Mouse (Mus musculus): ENCODE results near the gene Adam19.
A peak's percentile ranks its signal among the peaks of the same experiment; 100 is the strongest.
"Not testable (repeated sequence)": the region's sequence is repeated elsewhere in the genome, so short reads cannot be mapped to it uniquely, and the experiment has no call there.

Adam19 gene

DNA sequence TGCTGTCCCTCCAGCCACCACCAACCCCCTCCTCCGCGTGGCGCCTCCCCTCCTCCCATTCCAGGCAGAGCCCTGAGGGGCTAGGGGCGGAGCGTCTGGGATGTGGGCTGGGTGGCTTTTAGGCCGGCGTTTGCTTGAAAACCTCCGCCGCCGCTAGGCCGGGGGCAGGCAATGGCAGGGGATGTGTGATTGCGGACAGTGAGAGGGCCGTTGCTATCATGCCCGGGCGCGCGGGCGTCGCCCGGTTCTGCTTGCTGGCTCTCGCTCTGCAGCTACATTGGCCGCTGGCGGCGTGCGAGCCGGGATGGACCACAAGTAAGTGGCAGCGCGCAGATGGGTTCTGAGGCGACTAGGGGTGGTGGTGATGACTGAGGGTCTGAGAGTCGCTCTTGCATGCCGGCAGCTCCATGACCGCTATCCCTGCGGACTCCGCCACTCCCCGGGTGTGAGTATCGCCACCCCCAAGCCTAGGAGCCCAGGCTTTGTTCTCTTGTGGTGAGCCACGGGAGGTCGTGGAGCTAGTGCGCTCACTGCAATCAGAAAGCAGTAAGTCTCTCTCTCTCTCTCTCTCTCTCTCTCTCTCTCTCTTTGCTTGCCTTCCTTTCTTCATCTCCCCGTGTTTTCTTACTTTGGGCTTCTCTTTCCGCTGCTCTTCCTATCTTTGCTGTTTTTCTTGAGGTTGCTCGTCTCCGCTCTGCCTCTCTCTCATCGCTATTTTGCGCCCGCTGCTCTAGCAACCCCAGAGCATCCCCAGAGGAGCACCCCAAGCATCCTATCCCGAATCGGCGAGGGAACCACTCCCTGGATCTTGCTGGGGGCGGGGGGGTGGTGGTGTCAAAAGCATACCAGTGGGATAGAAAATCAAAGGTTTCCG lies at the start of gene Adam19:
TSS of gene Adam19 (plus strand) at position 97 of the 874 bp plus-strand sequence.
- DNase-seq (ENCODE audit: low read depth, low spot score): peak; percentile 66

DNA sequence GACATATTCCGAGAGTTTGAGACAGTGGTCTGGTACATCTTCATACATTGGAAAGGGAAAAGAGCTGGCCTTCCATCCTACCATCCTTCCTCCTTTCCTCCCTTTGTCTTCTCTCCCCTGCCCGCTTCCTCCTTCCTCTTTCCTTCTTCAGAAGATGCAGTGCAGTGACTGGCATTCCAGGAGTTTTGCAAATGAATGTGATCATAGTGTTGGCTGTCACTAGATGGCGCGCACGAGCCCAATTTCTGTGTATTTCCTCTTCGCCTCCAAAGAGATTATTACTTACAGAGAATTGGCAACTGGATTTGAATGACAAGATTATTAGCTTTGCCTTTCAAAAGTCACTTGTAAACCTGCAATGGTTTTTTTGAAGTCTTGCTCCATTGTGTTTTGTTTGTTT lies 39.7 kb upstream of the Adam19 start:
- DNase-seq (ENCODE audit: low read depth, low spot score): peak; percentile 76

DNA sequence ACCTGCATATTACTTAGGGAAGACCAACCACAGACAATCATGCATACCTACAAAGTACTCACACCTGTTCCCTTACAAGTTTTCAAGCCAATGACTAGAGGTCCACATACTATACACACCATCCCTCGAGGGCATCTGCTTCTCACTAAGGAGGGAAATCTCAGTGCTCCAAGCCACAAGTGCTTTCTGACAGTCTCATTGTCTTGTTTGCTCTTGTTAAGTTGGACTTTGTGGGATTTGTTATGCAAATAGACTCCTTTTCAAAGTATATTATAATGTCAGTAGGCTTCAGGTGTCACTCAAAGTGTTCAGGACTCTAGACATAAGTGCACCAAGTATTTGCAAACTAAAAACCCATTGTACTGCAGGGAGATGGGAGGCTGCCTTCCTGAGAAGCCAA lies 35.5 kb upstream of the Adam19 start:
- DNase-seq (ENCODE audit: low read depth, low spot score): no peak

DNA sequence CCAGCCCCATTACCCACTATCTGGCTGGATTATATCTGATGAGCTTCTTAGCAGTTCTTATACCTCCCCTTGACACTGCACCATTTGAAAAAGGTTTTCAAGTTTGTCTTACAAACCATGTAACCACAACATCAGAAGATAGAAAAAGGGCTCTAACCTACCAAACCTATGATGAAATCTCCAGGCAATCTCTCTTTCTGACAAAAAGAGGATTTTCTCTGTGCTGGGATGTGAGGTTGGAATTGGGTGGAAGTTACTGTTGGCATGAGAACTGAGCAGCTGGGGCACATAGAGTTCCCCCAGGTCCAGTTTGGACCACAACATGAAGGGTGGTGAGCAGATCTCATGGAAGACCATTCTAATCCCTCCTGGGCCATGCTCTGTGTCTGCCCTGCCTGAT lies 33.9 kb upstream of the Adam19 start:
- no peak for DNase-seq (ENCODE audit: low read depth, low spot score)

DNA sequence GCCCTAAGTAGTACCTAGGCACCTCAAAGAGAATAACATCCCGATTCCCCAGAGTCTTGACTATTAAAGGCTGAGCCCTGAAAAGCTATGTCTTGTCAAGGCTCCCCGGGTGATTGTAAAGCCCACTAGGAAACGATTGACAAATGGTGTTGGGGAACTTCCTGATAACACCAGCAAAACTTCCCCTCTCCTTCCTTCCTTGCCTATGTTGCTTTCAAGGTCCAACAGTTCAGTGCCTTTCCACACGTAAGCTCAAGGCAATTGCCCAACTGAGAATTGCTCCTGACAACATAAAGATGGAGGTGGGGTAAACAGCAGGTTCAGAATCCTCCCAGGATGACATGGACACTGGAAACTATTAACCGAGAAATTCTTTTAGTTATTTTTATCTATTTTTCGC lies 32.8 kb upstream of the Adam19 start:
- DNase-seq (ENCODE audit: low read depth, low spot score): no peak

DNA sequence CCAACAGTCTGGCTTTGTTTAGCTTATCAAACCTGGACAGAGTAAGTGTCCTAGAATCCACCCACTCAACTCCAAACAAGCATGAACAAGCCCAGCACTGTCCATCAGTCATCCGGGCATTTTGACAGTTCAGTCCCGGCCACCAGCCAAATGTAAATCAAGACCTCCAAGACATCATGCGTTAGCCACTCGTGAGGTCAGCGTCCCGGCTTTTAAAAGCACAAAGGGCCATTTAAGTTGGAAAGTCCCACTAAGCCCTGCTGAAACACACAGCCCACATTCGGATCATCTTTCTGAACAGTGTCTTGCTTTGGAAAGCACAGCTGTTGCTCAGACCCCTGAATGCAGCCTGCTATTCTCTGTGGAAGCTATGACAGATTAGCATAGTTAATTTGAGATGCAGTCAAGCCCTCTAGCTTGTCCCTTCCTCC lies 29.8 kb upstream of the Adam19 start:
- DNase-seq (ENCODE audit: low read depth, low spot score): no peak

DNA sequence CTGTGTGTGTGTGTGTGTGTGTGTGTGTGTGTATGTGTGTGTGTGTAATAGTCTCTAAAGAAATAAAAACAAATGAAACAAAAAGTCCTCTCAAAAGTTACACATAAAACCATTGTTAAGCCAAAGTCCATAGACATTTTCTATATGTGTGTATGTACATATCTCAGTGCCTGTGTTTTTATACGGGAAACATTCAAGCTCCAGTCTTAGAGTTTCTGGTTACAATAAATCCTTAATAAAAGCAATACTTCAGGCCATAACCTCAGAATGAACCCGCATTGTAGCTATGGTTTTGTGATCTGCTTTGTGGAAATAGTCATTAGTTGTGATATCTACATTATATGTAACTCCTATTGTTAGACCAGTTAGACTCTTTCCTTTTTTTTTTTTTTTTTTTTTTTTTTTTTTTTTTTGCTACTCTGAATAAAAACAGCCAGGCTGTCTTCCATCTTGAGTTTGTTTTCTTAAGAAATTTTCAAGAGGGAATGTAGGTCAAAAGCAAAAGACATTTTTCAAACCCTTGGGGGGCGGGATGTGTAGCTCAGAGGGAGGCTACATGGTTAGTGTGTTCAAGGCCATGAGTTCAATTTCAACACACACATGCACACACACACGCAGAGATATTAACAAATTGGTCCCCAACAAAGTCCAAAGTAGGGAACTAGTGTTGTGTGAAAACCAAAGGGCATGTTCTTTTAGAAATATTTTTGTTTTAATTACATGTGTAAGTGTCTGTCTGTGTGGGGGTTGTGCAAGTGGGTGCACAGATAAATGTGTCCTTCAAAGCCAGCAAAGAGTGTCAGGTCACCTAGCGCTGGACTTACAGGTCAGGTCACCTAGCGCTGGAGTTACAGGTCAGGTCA lies 27.6 kb upstream of the Adam19 start:
- no peak for DNase-seq (ENCODE audit: low read depth, low spot score)

DNA sequence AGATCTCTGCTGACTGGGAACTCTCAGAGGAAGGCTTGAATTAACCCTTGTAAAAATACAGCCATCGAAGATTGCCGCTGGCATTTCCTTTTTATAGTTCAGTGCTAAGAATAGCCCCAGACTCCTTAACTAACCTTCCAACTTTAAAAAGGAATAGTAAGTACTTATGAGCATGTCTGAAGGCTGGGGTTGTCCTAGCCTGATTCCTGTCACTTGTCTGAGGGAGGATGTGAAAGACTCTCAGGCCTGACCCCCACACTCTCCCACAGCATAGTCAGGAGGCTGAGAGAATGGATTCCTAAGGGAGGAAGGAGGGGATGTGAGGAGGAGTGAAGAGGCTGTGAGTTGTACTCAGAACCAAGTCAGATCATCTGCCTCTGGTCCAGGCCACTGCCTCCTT lies 26.3 kb upstream of the Adam19 start:
- DNase-seq (ENCODE audit: low read depth, low spot score): no peak

DNA sequence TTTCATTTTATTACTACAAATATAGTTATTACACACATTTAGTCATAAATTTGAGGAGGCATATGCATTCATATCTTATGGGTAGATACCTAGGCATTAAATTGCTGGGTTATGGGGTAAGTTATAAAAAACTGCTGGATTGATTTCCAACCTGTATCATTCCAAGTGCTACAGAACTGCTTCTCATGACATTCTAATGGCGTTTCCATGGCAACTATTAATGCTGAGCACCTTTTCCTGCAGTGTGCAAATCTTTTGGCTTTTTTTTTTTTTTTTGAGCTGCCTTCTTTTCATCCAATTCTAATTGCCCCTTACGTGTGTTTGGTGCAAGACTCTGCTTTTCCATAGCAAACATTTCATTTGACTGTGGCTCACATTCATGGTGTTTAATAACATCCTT lies 25.8 kb upstream of the Adam19 start:
- DNase-seq (ENCODE audit: low read depth, low spot score): no peak

DNA sequence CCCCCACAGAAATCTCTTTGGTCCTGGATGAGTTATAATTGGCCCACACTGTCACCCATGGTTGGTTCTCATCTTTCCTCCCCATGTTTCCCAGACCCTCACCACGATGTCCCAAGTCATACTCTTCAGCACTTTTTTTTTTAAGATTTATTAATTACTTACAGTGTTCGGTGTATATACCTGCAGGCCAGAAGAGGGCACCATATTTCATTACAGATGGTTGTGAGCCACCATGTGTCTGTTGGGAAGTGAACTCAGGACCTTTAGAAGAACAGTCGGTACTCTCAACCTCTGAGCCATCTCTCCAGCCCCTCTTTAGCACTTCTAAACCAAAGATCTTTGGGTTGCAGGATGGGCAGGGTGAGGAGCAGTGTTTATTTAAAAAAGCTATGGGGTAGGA lies 24.3 kb upstream of the Adam19 start:
- DNase-seq (ENCODE audit: low read depth, low spot score): peak; percentile 65

DNA sequence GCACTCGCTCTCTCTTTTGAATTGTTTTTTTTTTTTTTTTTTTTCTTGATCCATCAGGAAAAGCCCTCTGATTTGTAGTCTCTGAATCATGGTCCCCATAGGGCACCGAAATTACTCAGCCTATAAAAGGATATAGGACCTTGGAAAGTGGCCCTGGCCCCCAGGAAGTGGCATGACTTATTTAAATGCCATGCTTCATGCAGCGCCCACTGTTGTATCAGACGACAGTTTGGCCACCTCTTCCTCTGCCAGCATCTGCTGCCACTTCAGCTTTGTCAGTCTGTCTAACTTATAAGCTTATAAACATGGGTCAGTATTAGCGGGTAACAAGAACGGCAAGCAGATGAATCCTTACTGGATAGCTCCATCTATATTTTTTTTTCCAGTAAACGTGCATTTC lies 22.8 kb upstream of the Adam19 start:
- DNase-seq (ENCODE audit: low read depth, low spot score): no peak

DNA sequence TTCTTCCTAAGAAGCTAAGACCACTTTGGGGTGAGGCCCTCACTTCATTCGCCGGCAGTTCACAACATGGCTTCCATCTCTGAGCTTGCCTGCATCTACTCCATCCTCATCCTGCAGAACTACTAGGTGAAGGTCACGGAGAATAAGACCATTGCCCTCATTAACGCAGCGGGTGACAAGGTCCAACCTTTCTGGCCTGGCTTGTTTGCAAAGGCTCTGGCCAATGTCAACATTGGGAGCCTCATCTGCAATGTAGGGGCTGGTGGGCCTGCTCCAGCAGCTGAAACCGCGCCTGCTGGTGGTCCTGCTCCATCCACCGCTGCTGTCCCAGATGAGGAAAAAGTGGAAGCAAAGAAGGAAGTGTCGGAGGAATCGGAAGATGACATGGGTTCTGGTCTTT lies 19.4 kb upstream of the Adam19 start:
- DNase-seq (ENCODE audit: low read depth, low spot score): no peak

DNA sequence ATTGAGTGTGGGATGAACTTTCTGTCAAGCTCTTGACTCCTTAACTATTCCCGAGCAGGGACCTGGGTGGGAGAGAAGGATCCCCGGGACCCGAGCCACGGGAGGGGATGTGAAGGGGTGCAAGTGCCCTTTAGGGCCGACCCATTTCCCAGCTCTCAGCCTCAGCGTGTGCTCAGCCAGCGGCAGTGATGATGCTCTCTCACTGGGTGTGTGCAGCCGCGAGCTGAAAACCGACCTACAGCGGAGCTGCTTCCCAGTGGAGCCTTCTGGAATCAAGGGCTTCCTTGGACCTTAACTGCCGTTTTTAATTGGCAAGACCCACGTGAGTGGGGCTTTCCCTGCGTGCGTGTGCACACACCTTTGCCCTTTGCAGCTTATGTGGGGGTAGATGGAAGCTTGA lies 16.9 kb upstream of the Adam19 start:
- DNase-seq (ENCODE audit: low read depth, low spot score): no peak

DNA sequence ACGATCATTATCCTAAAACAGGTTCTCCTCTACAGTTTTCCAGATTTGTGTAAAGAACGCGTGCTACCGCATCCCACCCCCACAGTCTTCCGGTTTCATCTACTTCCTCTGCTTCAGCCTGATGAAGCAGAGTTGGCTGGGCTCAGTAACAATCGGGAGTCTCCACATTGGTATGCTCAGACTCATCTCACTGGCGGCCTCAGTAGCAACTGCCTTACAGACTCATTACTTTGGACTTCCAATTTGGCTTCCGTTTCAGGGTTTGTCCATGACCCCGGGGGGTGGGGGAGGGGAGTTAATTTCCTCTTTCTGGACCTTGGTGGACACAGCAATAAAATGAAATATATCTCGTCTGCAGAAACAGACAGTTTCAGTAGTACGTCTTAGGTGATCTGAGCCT lies 16.5 kb upstream of the Adam19 start:
- peak; percentile 38 for DNase-seq (ENCODE audit: low read depth, low spot score)

DNA sequence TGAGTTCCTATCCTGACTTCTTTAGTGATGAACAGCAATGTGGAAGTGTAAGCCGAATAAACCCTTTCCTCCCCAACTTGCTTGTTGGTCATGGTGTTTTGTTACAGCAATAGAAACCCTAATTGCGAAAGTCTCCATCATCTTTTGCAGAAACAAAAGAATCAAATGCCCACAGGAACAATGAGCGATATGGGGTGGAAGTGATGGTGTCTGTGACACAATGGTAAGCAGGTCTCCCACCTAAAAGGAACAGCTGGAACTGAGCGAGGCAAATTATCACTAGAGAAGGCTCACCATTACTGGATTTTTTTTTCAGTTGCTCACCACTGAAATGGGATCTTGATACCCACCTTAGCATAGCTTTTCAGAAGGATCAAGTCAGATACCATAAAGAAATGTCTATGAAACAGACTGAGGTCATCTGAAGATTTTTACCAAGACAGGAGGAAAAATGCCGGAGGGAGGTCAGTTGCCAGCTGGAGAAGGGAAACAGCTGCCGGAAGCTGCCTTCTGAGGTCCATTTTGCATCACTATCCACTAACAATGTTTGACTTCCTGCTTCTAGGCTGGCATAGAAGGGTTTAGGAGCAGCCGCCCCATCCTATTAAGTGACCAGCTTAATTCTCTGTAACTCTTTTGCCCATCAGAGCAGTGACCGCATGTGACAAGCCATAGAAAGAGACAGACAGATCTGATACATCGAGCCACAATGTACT lies 14.8 kb upstream of the Adam19 start:
- DNase-seq (ENCODE audit: low read depth, low spot score): no peak

DNA sequence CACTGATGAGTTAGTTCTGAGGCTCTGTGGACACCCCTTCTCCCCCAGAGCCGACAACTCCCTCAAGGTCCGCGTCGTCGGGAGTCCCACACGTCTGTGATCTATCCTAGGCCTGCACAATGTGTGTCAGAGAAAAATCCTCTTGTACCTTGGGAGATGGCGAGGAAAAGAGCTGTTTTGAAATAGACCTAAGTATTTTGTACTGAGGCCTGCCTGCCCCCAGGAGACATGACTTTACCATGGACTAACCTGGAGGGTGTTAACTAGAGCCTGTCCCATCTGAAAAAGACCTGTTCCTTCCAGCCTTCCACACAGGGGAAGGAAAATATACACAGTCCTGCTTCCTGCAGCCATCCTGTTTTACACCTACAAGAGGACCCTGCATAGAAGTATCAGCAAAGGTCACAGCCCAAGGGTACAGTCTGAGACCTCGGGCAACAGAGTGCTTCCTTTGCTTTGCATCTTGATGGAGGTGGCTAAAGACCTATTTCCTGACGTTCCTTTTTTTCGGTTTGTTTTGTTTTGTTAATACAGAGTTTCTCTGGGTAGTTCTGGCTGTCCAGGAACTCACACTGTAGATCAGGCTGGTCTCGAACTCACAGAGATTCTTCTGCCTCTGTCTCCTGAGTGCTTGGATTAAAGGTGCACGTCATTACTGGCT lies 14.1 kb upstream of the Adam19 start:
- no peak for DNase-seq (ENCODE audit: low read depth, low spot score)

DNA sequence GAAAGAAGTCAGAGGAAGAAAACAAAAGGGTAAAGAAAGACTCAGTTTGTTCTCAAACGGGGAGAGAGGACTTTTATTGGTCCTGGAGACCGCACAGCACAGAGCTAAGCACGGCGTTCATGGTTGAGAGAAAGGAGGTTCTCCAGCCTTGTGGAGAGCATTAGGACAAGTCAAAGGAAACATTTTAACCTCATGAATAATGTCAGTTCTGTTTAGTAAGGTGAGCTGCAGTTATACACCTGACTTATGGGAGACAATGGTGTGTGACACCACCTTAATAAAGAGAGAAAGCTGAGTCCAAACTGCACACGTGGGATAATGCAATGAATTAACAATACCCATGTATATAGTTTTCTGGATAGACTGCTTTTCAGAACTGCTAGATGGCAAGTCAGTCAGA lies 11.0 kb upstream of the Adam19 start:
- no peak for DNase-seq (ENCODE audit: low read depth, low spot score)

DNA sequence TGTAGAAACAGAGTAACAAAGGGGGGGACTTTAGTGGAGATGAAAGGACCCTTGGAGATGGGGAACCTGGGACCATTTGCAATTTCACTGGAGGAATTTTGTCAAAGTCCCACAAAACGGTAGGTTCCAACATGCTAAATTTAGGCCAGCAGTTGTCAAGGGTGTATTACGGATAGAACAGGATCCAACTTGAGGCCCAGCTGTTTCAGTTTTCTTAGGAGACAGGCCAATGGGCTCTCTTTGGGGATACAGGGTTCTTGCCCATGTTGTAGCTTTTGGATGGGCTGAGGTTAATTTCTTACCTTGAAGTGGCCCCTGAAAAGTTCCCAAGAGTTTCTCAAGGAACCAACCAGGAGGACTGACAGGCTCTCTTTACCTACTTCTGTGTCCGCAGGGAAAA lies 8.5 kb upstream of the Adam19 start:
- no peak for DNase-seq (ENCODE audit: low read depth, low spot score)

DNA sequence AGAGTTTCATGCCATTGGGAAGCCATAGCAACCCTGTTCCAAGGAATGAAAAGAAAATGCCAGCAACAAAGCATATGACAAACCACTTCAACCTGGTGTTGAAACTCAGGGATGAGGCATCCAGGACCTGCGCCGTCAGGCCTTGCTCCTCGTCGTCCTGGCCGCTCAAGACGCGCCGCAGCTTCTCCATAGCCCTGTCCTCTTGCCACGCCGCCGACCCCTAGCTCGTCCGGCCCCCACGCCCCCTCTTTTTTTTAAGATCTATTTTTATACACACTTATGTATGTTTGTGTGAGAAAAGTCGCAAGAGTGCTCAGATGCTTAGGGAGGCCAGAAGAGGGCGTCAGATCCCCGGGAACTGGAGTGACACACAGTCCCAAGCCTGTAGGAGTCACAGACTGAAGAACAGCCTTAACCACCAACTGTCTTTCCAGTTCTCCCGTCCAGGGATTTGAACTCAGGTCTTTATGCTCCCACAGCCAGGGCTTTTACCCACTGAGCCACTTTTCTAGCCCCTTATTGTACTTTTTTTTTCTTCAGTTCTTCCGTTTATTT lies 3.6 kb upstream of the Adam19 start, which contains the start of gene Gm12166:
TSS of gene Gm12166 (minus strand) at position 217 of the 555 bp plus-strand sequence.
- peak; percentile 82 for DNase-seq (ENCODE audit: low read depth, low spot score)

DNA sequence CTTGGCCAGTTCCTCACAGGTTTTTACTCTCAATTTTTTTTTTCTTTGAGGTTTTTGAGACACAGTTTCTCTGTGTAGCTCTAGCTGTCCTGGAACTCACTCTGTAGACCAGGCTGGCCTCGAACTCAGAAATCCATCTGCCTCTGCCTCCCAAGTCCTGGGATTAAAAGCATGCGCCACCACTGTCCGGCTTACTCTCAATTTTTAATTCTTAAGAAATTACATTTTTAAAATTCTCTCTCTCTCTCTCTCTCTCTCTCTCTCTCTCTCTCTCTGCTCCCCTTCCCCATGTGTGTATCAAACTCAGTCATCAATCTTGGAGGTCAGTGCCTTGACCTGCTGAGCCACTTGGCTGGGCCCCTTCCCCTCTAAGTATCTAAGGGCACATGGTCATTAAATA lies 2.3 kb upstream of the Adam19 start:
- DNase-seq (ENCODE audit: low read depth, low spot score): not testable (repeated sequence)

DNA sequence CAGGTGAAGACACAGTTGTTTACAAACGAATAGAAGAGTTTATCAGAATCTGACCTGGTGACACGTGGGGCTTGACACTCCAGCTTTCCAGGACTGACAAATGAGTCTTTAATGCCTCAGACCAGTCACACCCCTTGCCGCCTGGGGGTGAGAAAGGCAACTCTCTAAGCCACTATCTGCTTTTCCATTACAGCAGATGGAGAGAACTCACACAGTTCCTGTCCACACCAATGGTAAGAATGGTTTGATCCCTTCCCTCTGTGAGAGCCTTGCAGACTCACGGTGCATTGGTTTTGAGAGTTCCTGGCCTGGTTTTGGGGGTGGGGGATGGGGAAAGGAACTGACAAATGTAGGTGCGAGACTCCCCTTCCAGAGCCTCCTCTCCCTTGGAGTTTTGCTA lies 1.5 kb upstream of the Adam19 start:
- peak; percentile 13 for DNase-seq (ENCODE audit: low read depth, low spot score)
